Mouse (Mus musculus): ENCODE data around the gene Itpr1.

Itpr1 gene

GRCm38 (mm10) chr6:108444435-108444834, 231.5 kb downstream of the Itpr1 start:
- in situ Hi-C loops (cut with MboI; ENCODE audit: low pct_unique_long_range_greater_than_20kb in 1 of 2, low sequenced_read_pairs in 2 of 2, unreplicated experiment in 1 of 2) = loop anchor here in 1 of 2 experiments (10.0 kb wide), 2 partner anchors 220 to 290 kb away; partner anchors contain the start of gene Bhlhe40

DNA sequence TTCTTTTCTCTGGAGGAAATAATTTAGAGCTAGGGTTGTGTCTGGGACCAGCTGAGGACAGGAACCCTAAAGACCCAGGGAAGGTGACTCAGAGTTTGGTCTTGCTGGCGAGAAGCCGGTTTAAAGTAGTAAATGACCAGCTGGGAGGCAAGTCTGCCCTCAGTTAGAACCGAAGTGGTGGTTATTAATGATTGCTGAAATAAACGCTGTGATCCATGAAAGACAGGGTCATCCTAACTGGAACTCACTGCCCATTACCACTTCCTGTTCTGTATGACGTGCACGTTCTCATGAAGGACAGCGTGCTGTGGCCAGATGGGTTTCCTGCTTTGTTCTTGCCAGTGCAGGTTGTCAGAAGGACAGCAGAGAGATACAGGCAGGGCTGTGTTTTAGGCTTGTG, 232.1 kb downstream of the Itpr1 start:
- in situ Hi-C loops (cut with MboI; ENCODE audit: low pct_unique_long_range_greater_than_20kb in 1 of 2, low sequenced_read_pairs in 2 of 2, unreplicated experiment in 1 of 2) = loop anchor here in 1 of 2 experiments (10.0 kb wide), 2 partner anchors 220 to 290 kb away; partner anchors contain the start of gene Bhlhe40

GRCm38 (mm10) chr6:108446766-108447165, 233.9 kb downstream of the Itpr1 start:
- in situ Hi-C loops (cut with MboI; ENCODE audit: low pct_unique_long_range_greater_than_20kb in 1 of 2, low sequenced_read_pairs in 2 of 2, unreplicated experiment in 1 of 2) = loop anchor here in 1 of 2 experiments (10.0 kb wide), 2 partner anchors 218 to 288 kb away; partner anchors contain the start of gene Bhlhe40

DNA sequence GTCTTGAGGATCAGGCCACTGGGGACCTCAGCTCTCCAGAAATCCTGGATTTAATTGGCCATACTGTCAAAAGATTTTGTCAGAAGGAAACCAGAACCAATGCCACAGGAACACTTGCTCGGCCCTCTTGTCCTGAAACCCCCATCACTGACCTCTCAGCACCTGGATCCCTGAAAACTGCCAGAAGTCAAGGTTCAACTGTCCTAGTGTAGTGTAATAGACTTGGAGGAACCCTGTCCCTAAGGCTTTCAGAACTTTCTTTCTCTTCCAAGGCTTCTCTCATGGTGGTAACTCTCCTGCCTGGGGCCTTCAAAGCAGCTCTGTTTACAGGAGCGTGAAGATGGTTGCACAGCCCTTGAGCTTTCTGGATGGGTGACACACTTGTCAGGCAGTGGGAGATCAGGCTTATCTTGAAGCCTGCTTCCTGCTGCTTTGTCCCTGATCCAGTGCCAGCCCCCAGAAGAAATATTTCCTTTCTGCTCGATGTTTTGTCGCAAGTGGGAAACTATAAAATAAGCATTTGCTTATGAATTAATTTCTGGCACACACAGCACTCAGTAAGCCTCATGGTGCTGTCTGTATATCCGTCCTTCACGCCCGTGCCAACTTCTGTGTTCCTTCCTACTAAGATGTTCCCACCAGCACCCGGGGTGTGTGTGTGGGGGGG, 234.4 kb downstream of the Itpr1 start:
- in situ Hi-C loops (cut with MboI; ENCODE audit: low pct_unique_long_range_greater_than_20kb in 1 of 2, low sequenced_read_pairs in 2 of 2, unreplicated experiment in 1 of 2) = loop anchor here in 1 of 2 experiments (10.0 kb wide), 2 partner anchors 217 to 287 kb away; partner anchors contain the start of gene Bhlhe40

GRCm38 (mm10) chr6:108448016-108448735, 235.3 kb downstream of the Itpr1 start:
- in situ Hi-C loops (cut with MboI; ENCODE audit: low pct_unique_long_range_greater_than_20kb in 1 of 2, low sequenced_read_pairs in 2 of 2, unreplicated experiment in 1 of 2) = loop anchor here in 1 of 2 experiments (10.0 kb wide), 2 partner anchors 217 to 287 kb away; partner anchors contain the start of gene Bhlhe40

DNA sequence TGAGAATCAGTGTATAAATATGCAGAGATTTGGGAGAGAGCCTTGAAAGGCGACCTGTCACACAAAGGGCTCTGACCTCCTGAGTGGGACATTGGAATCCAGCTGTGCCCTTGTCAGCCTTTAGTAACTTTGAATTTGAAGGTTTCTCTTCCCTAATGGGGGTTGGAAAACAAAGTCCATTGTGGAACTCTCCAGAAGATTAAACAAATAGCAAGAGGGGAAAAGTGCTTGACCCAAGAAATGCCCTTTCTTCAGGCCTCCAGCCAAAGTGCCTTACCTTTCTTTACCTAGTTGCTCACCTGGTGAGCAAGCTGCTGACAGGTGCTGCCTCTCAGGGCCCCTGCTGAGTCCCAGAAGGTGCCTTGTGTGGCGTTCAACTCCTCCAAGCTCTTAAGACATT, 236.0 kb downstream of the Itpr1 start:
- in situ Hi-C loops (cut with MboI; ENCODE audit: low pct_unique_long_range_greater_than_20kb in 1 of 2, low sequenced_read_pairs in 2 of 2, unreplicated experiment in 1 of 2) = loop anchor here in 1 of 2 experiments (10.0 kb wide), 2 partner anchors 216 to 286 kb away; partner anchors contain the start of gene Bhlhe40

- in situ Hi-C loops (cut with MboI; ENCODE audit: low pct_unique_long_range_greater_than_20kb in 1 of 2, low sequenced_read_pairs in 2 of 2, unreplicated experiment in 1 of 2) = loop anchor here in 1 of 2 experiments (10.0 kb wide), 1 partner anchor 213 kb away; the partner anchor contains the start of gene Bhlhe40
Measured at GRCm38 (mm10) chr6:108451536-108451935, 238.6 kb downstream of the Itpr1 start.

- in situ Hi-C loops (cut with MboI; ENCODE audit: low pct_unique_long_range_greater_than_20kb in 1 of 2, low sequenced_read_pairs in 2 of 2, unreplicated experiment in 1 of 2) = loop anchor here in 1 of 2 experiments (10.0 kb wide), 1 partner anchor 211 kb away; the partner anchor contains the start of gene Bhlhe40
Measured at GRCm38 (mm10) chr6:108453618-108454017, 240.7 kb downstream of the Itpr1 start.

DNA sequence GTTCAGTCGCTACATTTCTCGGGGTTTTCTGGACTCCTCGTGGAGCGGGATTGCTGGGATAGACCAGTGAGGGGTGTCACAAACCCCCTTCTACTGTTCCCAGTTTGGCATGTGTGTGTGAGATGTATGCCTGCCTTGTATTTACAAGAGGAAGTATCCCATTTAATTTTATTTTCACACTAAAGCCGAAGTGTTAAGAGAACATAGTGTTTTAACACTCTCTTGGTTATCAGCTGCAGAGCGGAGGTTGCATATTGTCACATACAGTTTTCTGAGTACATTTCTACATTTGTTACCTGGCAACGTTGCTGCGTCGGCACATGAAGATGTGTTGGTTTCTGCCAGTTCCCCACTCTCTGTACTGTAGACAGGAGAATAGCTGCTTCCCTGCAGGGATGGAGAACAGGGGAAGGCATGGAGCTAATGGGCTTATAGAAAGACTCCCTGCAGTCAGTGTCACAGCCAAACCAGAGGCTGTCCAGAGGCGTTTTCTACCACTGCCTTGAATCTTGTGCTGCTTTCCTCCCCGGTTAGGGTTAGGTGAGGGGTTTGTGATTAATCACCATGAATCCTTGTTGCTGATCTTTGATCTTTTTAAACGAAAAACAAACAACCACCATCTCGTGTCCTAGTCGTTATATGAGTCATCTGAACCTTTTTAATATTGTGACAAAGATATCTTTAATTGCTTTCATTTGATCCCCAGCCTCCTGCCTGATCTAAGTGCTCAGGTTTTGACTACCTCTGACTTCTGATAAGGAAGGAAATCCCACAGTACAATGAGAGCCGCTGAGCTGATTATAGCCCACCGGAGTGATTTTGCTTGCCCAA, 241.4 kb downstream of the Itpr1 start:
- in situ Hi-C loops (cut with MboI; ENCODE audit: low pct_unique_long_range_greater_than_20kb in 1 of 2, low sequenced_read_pairs in 2 of 2, unreplicated experiment in 1 of 2) = loop anchor here in 1 of 2 experiments (10.0 kb wide), 1 partner anchor 211 kb away; the partner anchor contains the start of gene Bhlhe40

GRCm38 (mm10) chr6:108454979-108455836, 242.3 kb downstream of the Itpr1 start:
- in situ Hi-C loops (cut with MboI; ENCODE audit: low pct_unique_long_range_greater_than_20kb in 1 of 2, low sequenced_read_pairs in 2 of 2, unreplicated experiment in 1 of 2) = loop anchor here in 1 of 2 experiments (10.0 kb wide), 1 partner anchor 210 kb away; the partner anchor contains the start of gene Bhlhe40

DNA sequence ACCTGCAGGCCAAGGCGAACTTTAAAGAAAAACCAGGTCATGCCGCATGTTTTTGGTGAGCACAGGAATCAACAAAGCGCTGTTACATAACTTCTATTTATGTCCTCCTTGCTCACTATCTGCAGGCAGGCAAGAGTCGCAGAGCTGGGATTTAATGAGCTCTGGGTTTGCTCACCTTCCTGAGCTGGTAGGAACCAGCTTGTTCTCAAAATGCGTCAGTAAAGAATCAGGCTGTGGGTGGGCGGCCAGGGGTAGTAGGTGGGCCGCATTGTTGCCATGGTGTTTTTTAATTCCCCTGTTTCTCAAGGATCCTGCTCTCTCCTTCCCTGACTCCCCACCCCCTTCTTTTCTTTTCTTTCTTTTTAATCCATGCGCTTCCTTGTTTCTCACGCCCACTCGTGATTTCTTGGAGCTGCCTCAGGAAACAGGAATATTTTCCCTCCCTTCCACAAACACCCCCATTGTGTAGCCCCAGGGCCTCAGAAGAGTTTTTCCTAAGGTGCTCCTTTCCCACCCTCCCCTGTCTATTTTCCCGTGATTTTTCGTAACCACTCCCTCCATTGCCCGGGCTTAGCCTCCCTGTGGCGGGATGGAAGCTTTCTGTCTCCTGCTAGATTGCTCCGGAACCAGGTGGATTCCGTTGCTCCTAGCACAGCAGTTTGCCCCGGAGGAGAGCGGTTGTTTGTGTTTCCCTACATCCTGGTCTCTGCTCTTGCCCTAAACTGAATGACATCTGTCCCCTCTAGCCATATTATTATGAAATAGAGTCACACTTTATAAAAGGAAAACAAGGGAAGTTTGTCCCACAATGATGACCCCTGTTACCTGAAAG, 243.6 kb downstream of the Itpr1 start:
- in situ Hi-C loops (cut with MboI; ENCODE audit: low pct_unique_long_range_greater_than_20kb in 1 of 2, low sequenced_read_pairs in 2 of 2, unreplicated experiment in 1 of 2) = loop anchor here in 1 of 2 experiments (10.0 kb wide), 1 partner anchor 208 kb away; the partner anchor contains the start of gene Bhlhe40

DNA sequence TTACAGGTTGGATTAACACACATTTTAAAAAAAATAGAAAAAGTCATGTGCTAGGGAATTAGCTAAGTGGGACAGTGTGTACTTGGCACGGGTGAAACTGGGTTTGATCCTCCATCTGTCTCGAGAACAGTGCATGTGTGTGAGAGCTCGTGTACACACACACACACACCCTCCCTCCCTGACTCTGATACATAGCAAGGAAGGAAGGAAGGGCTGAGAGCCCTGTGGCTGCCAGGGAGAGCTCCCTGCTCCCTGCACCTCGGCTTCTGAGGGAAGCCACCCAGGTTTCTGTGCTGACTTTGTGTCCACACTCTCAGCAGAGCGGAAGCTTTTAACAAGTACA, 244.1 kb downstream of the Itpr1 start:
- in situ Hi-C loops (cut with MboI; ENCODE audit: low pct_unique_long_range_greater_than_20kb in 1 of 2, low sequenced_read_pairs in 2 of 2, unreplicated experiment in 1 of 2) = loop anchor here in 1 of 2 experiments (10.0 kb wide), 1 partner anchor 208 kb away; the partner anchor contains the start of gene Bhlhe40

- in situ Hi-C loops (cut with MboI; ENCODE audit: low pct_unique_long_range_greater_than_20kb in 1 of 2, low sequenced_read_pairs in 2 of 2, unreplicated experiment in 1 of 2) = loop anchor here in 1 of 2 experiments (10.0 kb wide), 1 partner anchor 207 kb away; the partner anchor contains the start of gene Bhlhe40
Measured at GRCm38 (mm10) chr6:108457516-108458181, 244.8 kb downstream of the Itpr1 start.

- in situ Hi-C loops (cut with MboI; ENCODE audit: low pct_unique_long_range_greater_than_20kb in 1 of 2, low sequenced_read_pairs in 2 of 2, unreplicated experiment in 1 of 2) = loop anchor here in 1 of 2 experiments (10.0 kb wide), 1 partner anchor 207 kb away; the partner anchor contains the start of gene Bhlhe40
Measured at GRCm38 (mm10) chr6:108458182-108458571, 245.3 kb downstream of the Itpr1 start.

- in situ Hi-C loops (cut with MboI; ENCODE audit: low pct_unique_long_range_greater_than_20kb in 1 of 2, low sequenced_read_pairs in 2 of 2, unreplicated experiment in 1 of 2) = loop anchor here in 1 of 2 experiments (10.0 kb wide), 1 partner anchor 206 kb away; the partner anchor contains the start of gene Bhlhe40
Measured at GRCm38 (mm10) chr6:108458826-108459225, 245.9 kb downstream of the Itpr1 start.

Measured in mouse embryonic stem cell (cell line).